Mouse (Mus musculus): Measurements from ENCODE around the gene Zfyve27.

DNA sequence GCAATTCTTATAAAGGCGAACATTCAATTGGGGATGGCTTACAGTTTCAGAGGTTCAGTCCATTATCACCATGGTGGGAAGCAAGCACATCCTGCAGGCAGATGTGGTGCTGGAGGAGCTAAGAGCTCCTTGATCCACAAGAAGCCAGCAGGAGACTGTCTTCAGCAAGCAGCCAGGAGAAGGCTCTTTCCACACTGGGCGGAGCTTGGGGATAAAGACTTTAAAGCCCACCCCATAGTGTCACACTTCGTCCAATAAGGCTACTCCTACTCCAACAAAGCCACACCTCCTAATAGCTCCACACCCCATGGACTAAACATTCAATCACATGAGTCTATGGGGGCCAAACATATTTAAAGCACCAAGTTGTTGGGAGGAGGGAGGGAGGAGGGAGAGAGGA, 21.8 kb upstream of the Zfyve27 start:
- TF ChIP-seq CTCF (IDR thresholded peaks at IDR 0.05; ENCODE audit: insufficient read depth, low read length) (no peak), POLR2A (IDR thresholded peaks at IDR 0.05; ENCODE audit: borderline replicate concordance, extremely low read depth, low read depth, low read length) (no peak)

Measured in lung, adult 2 months (tissue).